Mouse (Mus musculus): ENCODE data around the gene Gm11562. TPM values are rescaled to one million over a fixed set of nuclear protein-coding genes. Genes with fewer than 3 reads are reported as not detected.

The Gm11562 gene
- polyA plus RNA-seq, 1 experiment from 2014 or later: not detected

GRCm38 (mm10) chr11:99574106-99574505, 46.1 kb downstream of the Gm11562 start:
- Histone ChIP-seq H3K27me3 (replicated peaks; ENCODE audit: control insufficient read depth, insufficient read depth, low read length) (no peaks in the 10 kb centered on the region), H3K4me2 (ENCODE audit: low read length) (peak overlapping the region; percentile 42), H3K4me1 (ENCODE audit: control insufficient read depth, insufficient read depth, low read length) (no peaks in the 10 kb centered on the region), H3K9ac (ENCODE audit: low read length) (peak overlapping the region; percentile 37; the same call in 1 of the 2 replicates), H3K4me3 (ENCODE audit: low read depth, low read length) (no peak overlapping the region), H3K27ac (ENCODE audit: low read depth, low read length) (no peak overlapping the region), H3K36me3 (ENCODE audit: control insufficient read depth, insufficient read depth, low read length) (no peaks in the 10 kb centered on the region), H3K9me3 (replicated peaks; ENCODE audit: control insufficient read depth, low read length) (no peaks in the 10 kb centered on the region)
- 3% methylated on average over 7 of the region's 7 CpGs for WGBS
- ATAC-seq (peak; percentile 70), DNase-seq (ENCODE audit: low spot score) (peak; percentile 86)

GRCm38 (mm10) chr11:99573164-99573563, 47.1 kb downstream of the Gm11562 start:
- H3K36me3 ChIP-seq (ENCODE audit: control insufficient read depth, insufficient read depth, low read length): no peaks in the 10 kb centered on the region
- no peaks in the 10 kb centered on the region for H3K9me3 ChIP-seq (replicated peaks; ENCODE audit: control insufficient read depth, low read length)
- no peak overlapping the region for H3K9ac ChIP-seq (ENCODE audit: low read length)
- DNase-seq (ENCODE audit: low spot score): no peak
- no peak overlapping the region for H3K27ac ChIP-seq (ENCODE audit: low read depth, low read length)
- H3K4me3 ChIP-seq (ENCODE audit: low read depth, low read length): no peak overlapping the region
- 23% methylated on average over 4 of the region's 4 CpGs for WGBS
- no peak overlapping the region for H3K4me2 ChIP-seq (ENCODE audit: low read length)
- H3K4me1 ChIP-seq (ENCODE audit: control insufficient read depth, insufficient read depth, low read length): no peaks in the 10 kb centered on the region
- ATAC-seq: no peak
- H3K27me3 ChIP-seq (replicated peaks; ENCODE audit: control insufficient read depth, insufficient read depth, low read length): no peaks in the 10 kb centered on the region

Other genes starting within 250 kb of the Gm11562 start
- 0.17 and 0.34 TPM in 2 replicates for gene Krt28, start 245.5 kb downstream of the Gm11562 start, polyA plus RNA-seq (2014; fragmentation: Nextera tagmentation; extraction: Ambion mirVana)
- gene Krt10, start 231.1 kb downstream of the Gm11562 start, polyA plus RNA-seq (2014; fragmentation: Nextera tagmentation; extraction: Ambion mirVana): 30.9 and 33.3 TPM in 2 replicates
- gene Krt12, start 198.2 kb downstream of the Gm11562 start, polyA plus RNA-seq (2014; fragmentation: Nextera tagmentation; extraction: Ambion mirVana): 0.23 TPM in 1 of 2 replicates, not detected in the other
- gene Krt20, start 182.3 kb downstream of the Gm11562 start, polyA plus RNA-seq (2014; fragmentation: Nextera tagmentation; extraction: Ambion mirVana): not detected in 2 replicates
- gene Krt23, start 127.3 kb downstream of the Gm11562 start, polyA plus RNA-seq (2014; fragmentation: Nextera tagmentation; extraction: Ambion mirVana): 0.10 TPM in 1 of 2 replicates, not detected in the other
- gene Krt39, start 99.1 kb downstream of the Gm11562 start, polyA plus RNA-seq (2014; fragmentation: Nextera tagmentation; extraction: Ambion mirVana): not detected in 2 replicates
- gene Krt40, start 77.3 kb downstream of the Gm11562 start, polyA plus RNA-seq (2014; fragmentation: Nextera tagmentation; extraction: Ambion mirVana): not detected in 2 replicates
- gene Krtap3-3, start 69.6 kb downstream of the Gm11562 start, polyA plus RNA-seq (2014; fragmentation: Nextera tagmentation; extraction: Ambion mirVana): not detected in 2 replicates
- gene Krtap3-2, start 63.6 kb downstream of the Gm11562 start, polyA plus RNA-seq (2014; fragmentation: Nextera tagmentation; extraction: Ambion mirVana): not detected in 2 replicates
- not detected in 2 replicates for gene Gm11939, start 61.0 kb downstream of the Gm11562 start, polyA plus RNA-seq (2014; fragmentation: Nextera tagmentation; extraction: Ambion mirVana)
- gene Krtap3-1, start 53.8 kb downstream of the Gm11562 start, polyA plus RNA-seq (2014; fragmentation: Nextera tagmentation; extraction: Ambion mirVana): not detected in 2 replicates
- not detected in 2 replicates for gene Krtap1-5, start 39.4 kb downstream of the Gm11562 start, polyA plus RNA-seq (2014; fragmentation: Nextera tagmentation; extraction: Ambion mirVana)
- gene Krtap1-4, start 36.8 kb downstream of the Gm11562 start, polyA plus RNA-seq (2014; fragmentation: Nextera tagmentation; extraction: Ambion mirVana): not detected in 2 replicates
- not detected in 2 replicates for gene Krtap1-3, start 29.1 kb downstream of the Gm11562 start, polyA plus RNA-seq (2014; fragmentation: Nextera tagmentation; extraction: Ambion mirVana)
- gene Krtap9-3, start 22.3 kb downstream of the Gm11562 start, polyA plus RNA-seq (2014; fragmentation: Nextera tagmentation; extraction: Ambion mirVana): not detected in 2 replicates
- not detected in 2 replicates for gene Gm11938, start 17.1 kb downstream of the Gm11562 start, polyA plus RNA-seq (2014; fragmentation: Nextera tagmentation; extraction: Ambion mirVana)
- not detected in 2 replicates for gene Gm11937, start 10.2 kb downstream of the Gm11562 start, polyA plus RNA-seq (2014; fragmentation: Nextera tagmentation; extraction: Ambion mirVana)
- gene Krtap2-4, start 5.6 kb downstream of the Gm11562 start, polyA plus RNA-seq (2014; fragmentation: Nextera tagmentation; extraction: Ambion mirVana): not detected in 2 replicates
- gene Krtap4-1, start 7.8 kb upstream of the Gm11562 start, polyA plus RNA-seq (2014; fragmentation: Nextera tagmentation; extraction: Ambion mirVana): not detected in 2 replicates
- not detected in 2 replicates for gene Krtap4-2, start 14.6 kb upstream of the Gm11562 start, polyA plus RNA-seq (2014; fragmentation: Nextera tagmentation; extraction: Ambion mirVana)
- gene Krtap4-7, start 23.7 kb upstream of the Gm11562 start, polyA plus RNA-seq (2014; fragmentation: Nextera tagmentation; extraction: Ambion mirVana): not detected in 2 replicates
- gene Gm11555, start 29.8 kb upstream of the Gm11562 start, polyA plus RNA-seq (2014; fragmentation: Nextera tagmentation; extraction: Ambion mirVana): not detected in 2 replicates
- gene Gm11563, start 38.5 kb upstream of the Gm11562 start, polyA plus RNA-seq (2014; fragmentation: Nextera tagmentation; extraction: Ambion mirVana): not detected in 2 replicates
- not detected in 2 replicates for gene Krtap4-6, start 45.5 kb upstream of the Gm11562 start, polyA plus RNA-seq (2014; fragmentation: Nextera tagmentation; extraction: Ambion mirVana)
- gene Gm14190, start 70.3 kb upstream of the Gm11562 start, polyA plus RNA-seq (2014; fragmentation: Nextera tagmentation; extraction: Ambion mirVana): not detected in 2 replicates
- not detected in 2 replicates for gene Gm14180, start 113.9 kb upstream of the Gm11562 start, polyA plus RNA-seq (2014; fragmentation: Nextera tagmentation; extraction: Ambion mirVana)
- gene Gm11595, start 152.5 kb upstream of the Gm11562 start, polyA plus RNA-seq (2014; fragmentation: Nextera tagmentation; extraction: Ambion mirVana): not detected in 2 replicates
- not detected in 2 replicates for gene Krtap4-8, start 160.3 kb upstream of the Gm11562 start, polyA plus RNA-seq (2014; fragmentation: Nextera tagmentation; extraction: Ambion mirVana)
- not detected in 2 replicates for gene Krtap4-9, start 164.8 kb upstream of the Gm11562 start, polyA plus RNA-seq (2014; fragmentation: Nextera tagmentation; extraction: Ambion mirVana)
- not detected in 2 replicates for gene Gm11596, start 173.0 kb upstream of the Gm11562 start, polyA plus RNA-seq (2014; fragmentation: Nextera tagmentation; extraction: Ambion mirVana)
- not detected in 2 replicates for gene Gm11569, start 178.5 kb upstream of the Gm11562 start, polyA plus RNA-seq (2014; fragmentation: Nextera tagmentation; extraction: Ambion mirVana)
- gene Gm11554, start 184.0 kb upstream of the Gm11562 start, polyA plus RNA-seq (2014; fragmentation: Nextera tagmentation; extraction: Ambion mirVana): not detected in 2 replicates
- not detected in 2 replicates for gene Krtap4-13, start 189.5 kb upstream of the Gm11562 start, polyA plus RNA-seq (2014; fragmentation: Nextera tagmentation; extraction: Ambion mirVana)
- gene Gm11564, start 195.2 kb upstream of the Gm11562 start, polyA plus RNA-seq (2014; fragmentation: Nextera tagmentation; extraction: Ambion mirVana): not detected in 2 replicates
- not detected in 2 replicates for gene 2300003K06Rik, start 217.6 kb upstream of the Gm11562 start, polyA plus RNA-seq (2014; fragmentation: Nextera tagmentation; extraction: Ambion mirVana)
- not detected in 2 replicates for gene Krtap4-16, start 231.2 kb upstream of the Gm11562 start, polyA plus RNA-seq (2014; fragmentation: Nextera tagmentation; extraction: Ambion mirVana)
- gene Gm11568, start 237.5 kb upstream of the Gm11562 start, polyA plus RNA-seq (2014; fragmentation: Nextera tagmentation; extraction: Ambion mirVana): not detected in 2 replicates
- gene Gm11559, start 244.0 kb upstream of the Gm11562 start, polyA plus RNA-seq (2014; fragmentation: Nextera tagmentation; extraction: Ambion mirVana): not detected in 2 replicates